Mouse (Mus musculus) heart, postnatal 0 days (tissue): ENCODE results near the gene Gm39566.

Source experiments
- CTCF ChIP-seq: IDR thresholded peaks from 2 replicates; pipeline ENCODE4 v1.5.1; 2016; ENCODE audit warnings: antibody characterized with exemption, control low read depth, low read depth
- EP300 ChIP-seq: IDR thresholded peaks from 2 replicates; pipeline ENCODE4 v1.6.1; 2016; ENCODE audit warnings: antibody characterized with exemption, low read depth

- TF ChIP-seq CTCF = no peak
- no peak for TF ChIP-seq EP300
These were observed 4.8 kb downstream of the Gm39566 start for GRCm38 (mm10) chr11:69810280-69810679.
